Mouse (Mus musculus) ES-E14 (cell line): ENCODE data around the gene Prss36.

Experiments used
- CHD2 ChIP-seq: IDR thresholded peaks from 2 replicates; pipeline ENCODE4 v1.6.1; 2014; ENCODE audit warnings: mild to moderate bottlenecking, low read depth, low read length, inconsistent platforms
- HCFC1 ChIP-seq: IDR thresholded peaks from 2 replicates; pipeline ENCODE4 v1.6.1; 2012; ENCODE audit warnings: low read length, inconsistent platforms, borderline replicate concordance; ENCODE audit not compliant: insufficient read depth
- ZC3H11A ChIP-seq: IDR thresholded peaks from 2 replicates; pipeline ENCODE4 v1.6.1; 2012; ENCODE audit warnings: low read depth, mild to moderate bottlenecking, inconsistent platforms, low read length, borderline replicate concordance

DNA sequence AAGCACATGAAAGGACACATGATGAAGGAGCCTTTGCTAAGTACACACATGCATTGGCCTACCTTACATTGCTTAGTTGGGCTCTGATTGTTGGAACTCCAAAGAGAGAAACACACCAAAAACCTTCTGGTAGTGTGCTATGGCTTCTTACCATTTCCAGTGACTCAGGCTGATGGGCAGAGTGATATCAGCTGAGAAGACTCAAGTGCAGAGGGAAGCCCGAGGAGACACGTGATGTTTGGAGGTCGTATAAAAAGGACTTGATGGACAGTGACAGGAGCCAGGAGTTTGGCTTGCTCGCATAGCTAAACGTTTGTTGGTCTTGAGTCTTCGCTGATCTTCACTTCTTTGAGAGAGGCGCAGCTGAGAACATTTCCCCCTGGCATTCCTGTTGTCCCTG lies 49.0 kb downstream of the Prss36 start:
- TF ChIP-seq HCFC1, result no peak
- no peak for TF ChIP-seq CHD2
- TF ChIP-seq ZC3H11A, result no peak
